Mouse (Mus musculus): ENCODE results near the gene R3hdm2.
A peak's percentile ranks its signal among the peaks of the same experiment; 100 is the strongest.

The R3hdm2 gene

DNA sequence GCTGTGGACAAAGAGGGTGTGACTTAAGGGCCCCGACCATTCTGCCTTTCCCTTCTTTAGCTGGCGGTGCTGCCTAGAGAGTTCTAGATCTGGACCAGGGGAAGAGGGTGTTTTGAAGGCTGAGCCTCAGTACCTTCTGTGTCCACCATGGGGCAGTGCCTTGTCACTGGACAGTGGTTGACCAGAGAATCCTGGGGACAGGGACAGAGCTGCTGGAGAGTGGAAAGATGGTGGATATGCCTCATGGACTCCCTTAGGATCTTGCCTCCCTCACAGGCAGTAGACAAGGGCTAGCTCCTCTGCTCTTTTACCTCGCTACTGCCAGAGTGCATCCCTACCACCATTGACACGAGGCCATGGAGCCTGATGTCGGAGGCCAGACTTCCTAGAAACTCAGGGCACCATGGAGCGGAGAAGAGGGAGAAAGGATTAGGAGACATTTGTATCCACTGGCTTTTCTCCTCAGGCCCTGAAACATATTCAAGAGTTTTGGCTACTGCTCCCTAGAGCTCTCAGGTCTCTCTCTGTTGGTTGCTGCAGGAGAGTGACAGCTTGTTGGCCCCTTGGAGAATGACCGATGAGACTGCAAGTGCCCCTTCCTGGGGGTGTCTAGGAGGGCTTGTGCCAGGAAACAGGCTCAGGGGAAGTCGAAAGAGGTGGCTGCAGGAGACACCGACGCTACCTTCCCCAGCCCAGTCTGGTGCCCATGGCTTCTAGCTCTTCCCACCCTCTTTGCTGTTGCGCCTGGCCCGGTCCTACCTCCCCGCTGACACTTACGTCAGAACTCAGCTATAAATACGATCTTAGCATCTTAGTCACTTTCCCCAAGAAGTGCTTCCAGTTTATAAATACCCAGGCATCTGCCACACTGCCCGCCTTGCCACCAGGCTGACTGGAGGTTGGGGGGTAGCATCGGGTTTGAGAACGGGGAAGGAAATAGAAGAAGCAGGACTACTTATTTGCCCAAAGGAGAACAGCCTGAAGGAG is 25.9 kb upstream of the R3hdm2 start, which contains the start of gene Inhbe:
Inhbe (minus strand) TSS at position 503 of the 987 bp plus-strand sequence.
- DNase-seq (ENCODE audit: low read depth, low spot score) = no peak

DNA sequence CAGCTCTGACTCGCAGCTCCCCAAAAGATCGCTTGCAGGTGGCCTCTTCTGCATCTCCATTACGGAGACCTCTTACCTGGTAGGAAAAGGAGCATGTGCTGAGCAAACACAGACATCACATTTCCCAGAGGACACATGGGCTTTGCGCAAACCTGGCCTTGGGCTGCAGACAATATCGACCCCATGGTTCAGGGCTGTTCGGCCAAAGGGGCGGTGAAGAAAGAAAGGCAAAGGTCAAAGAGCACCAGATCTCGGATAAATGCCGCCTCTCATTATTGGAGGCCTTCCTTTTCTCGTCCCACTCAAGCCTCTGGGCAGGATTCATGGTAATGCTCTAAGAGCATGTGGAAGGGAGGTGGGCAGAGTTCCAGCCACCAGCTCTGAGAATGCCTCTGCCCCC is 24.8 kb upstream of the R3hdm2 start:
- no peak for DNase-seq (ENCODE audit: low read depth, low spot score)

DNA sequence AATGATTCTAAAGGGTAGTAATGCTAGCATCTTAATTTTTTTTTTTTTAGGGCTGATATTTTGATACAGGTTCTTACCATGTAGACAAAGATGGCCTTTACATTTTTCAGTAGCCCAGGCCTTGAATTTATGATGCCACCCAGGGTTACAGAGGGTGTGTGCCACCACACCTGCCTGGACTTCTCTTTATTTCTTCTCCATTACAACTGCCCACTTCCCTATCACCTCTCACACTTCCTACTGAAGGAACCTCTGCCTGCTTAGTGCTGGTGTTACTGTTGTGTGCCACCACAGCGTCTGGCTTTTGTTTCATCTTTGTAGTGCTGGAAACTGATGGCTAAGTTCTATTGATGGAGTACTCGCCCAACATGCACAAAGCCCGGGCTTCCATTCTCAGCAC is 19.4 kb upstream of the R3hdm2 start:
- no peak for DNase-seq (ENCODE audit: low read depth, low spot score)

DNA sequence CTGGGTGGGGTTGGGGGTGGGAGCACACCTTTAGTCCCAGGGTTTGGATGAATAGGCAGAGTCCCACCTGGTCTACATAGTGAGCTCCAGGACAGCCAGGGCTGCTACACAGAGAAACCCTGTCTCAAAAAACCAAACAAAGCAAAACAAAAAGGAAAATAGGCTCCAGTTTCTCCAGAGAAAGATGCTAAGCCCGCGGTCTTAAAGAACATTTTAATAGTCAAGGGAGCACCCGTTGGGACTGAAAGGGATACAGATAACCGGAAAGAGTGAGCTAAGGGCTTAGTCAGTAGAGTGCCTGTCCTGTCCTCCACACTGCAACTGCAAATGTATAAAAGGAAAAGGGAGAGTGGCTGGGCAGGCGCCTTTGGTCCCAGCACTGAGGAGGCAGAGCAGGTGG is 13.0 kb upstream of the R3hdm2 start:
- no peak for DNase-seq (ENCODE audit: low read depth, low spot score)

DNA sequence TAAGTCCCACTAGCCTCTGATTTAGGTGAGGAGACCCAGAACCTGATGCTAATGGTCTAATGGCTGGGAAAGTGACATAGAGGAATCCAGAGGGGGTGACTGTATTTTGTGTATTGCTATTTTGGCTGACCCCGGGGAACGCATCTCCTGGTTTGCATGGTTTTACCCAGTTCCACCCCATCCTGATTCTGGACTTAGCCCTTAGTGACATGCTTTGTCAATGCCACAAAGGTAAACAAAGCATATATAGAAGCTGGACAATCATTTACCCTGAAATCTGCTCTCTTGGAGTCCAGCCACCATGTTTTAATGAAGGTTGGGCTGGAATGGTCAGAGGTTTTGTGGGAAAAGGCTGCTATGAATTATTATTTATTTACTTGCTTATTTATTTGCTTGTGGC is 11.9 kb upstream of the R3hdm2 start:
- DNase-seq (ENCODE audit: low read depth, low spot score) = no peak

DNA sequence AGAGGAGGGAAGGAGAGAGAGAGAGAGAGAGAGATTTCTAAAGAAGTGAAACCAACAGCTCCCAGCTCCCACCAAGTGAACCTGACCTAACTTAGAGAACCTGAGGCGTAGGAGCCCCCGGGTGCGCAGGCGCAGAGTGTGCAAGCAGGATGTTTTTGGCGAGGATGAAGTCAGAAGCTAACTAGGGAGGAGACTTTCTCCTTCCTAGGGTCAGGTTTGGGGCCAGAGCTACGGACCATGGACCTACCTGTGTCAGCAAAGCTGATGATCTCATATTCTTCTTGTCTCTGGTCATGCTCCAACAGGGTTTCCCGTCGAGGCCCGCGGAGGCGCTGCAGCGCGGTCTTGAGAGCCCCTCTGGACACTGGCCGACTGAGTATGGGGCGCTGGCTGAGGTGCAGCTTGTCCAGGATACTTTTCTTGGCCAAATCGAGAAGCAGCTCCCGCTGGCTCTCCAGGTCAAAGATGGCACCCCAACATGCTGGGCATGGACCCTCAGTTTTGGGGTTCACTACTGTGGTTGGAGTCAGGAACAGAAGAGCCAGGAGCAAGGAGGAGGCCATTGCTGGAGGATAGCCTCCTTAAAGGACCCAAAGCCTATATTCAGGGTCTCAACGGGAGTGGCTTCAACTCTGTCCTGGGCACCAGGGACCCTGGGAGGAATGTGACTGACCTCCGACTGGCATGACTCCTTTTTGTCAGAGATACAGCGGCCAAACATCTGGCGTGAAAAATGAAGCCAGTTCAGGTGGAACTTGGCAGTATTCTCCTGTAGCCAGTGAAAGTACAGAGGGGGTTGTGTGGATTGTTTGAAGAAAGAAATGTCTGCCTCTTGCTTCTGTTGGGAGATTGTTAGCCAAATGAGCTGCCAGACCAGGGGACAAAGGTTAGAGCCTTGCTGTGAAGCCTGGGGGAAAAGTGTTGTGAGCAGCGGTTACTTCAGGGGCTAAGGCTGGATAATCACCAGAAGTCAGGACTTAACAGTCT is 10.0 kb upstream of the R3hdm2 start, which contains the start of gene Inhbc:
Inhbc (minus strand) TSS at position 598 of the 987 bp plus-strand sequence.
- no peak for DNase-seq (ENCODE audit: low read depth, low spot score)

DNA sequence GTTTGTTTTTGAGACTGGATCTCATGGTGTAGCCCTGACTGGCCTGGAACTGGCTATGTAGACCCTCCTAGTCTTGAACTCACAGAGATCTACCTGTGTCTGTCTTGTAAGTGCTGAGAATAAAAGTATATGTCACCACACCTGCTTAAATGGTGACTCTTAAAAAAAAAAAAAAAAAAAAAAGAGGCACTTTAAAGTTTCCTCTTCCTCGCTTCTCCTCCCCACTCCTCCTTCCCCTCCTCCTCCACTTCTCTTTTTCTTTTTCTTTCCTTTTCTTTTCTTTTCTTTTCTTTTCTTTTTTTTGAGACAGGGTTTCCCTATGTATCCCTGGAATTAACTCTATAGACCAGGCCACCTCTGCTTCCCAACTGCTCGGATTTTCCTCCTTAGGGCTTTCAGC is 9.1 kb upstream of the R3hdm2 start:
- DNase-seq (ENCODE audit: low read depth, low spot score) = no peak

DNA sequence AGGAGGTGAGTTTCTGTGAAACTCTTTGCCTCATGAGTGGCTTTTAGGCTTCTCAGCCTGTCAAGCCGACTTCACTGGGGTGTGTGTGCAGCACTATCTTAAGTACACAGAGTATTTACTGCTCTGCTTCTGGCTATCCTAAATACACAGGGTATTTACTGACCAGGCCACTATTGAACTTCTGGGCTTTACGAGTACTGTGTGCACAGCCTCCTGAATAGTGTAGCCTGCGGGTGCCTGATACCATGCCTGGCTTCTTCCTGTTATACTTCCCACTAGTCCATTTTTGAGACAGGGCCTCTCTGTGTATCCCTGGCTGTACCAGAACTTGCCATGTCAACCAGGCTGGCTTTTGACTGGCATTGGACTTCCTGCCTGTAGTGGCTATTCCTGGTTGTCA is 2.4 kb upstream of the R3hdm2 start:
- DNase-seq (ENCODE audit: low read depth, low spot score) = no peak

DNA sequence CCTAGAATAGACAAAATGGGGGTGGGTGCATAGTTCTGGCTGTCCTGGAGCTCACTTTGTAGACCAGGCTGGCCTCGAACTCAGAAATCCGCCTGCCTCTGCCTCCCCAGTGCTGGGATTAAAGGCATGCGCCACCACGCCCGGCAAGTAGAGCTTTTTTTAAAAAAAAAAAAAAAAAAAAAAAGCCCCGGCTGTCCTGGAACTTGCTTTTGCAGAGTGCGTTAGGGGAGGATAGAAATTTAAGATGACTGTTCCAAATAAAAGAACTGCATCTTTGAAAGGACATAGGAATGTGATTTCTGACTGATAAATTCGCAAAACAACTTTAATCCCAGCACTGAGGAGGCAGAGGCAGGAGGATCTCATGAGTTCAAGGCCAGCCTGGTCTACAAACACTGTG is 473 bp upstream of the R3hdm2 start:
- DNase-seq (ENCODE audit: low read depth, low spot score) = no peak

DNA sequence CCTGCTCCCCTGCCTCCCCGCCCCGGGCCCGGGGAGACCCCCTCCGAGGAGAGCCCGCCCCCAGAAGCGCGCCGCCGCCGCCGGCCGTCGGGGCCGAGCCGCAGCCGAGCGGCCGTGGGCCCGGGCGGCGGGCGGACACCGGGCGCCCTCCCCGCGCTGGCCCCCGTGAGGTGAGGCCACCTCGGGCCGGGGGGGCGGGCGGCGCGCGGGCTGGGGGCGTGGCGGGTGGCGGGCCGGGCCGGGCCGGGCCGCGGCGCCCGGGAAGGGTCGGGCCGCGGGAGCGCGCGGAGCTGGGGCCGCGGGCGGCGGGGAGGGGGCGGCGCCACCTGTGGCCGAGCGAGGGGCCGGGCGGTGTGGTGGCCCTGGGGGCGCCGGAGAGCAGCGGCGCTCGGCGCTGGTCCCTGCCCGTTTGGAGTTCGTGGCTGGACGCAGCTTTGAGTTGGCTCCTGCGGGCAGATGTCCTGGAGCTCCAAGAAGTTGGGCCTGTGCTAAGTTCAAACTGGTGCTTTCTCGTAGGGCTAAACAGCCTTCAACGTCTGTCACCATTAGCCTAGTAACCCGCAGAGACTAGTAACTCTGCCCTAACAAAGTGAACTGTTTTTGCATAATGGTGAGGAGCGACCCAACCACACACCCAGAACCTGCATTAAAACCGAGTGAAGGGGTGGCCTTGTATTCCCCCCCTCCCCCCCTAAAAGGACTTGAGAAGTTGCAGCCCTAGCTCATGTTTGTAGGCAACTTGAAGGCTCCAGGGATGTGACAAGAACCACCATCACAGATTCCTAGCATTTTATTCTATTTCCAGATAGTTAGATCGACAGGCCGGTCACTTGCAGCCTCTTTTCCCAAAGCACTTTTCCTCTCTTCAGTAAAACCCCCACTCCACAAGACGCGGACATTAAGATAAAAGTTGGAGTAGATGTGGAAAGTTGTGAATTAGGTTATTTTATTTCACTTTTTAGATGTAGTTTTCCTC is 928 bp downstream of the R3hdm2 start:
- peak; percentile 40 for DNase-seq (ENCODE audit: low read depth, low spot score)

DNA sequence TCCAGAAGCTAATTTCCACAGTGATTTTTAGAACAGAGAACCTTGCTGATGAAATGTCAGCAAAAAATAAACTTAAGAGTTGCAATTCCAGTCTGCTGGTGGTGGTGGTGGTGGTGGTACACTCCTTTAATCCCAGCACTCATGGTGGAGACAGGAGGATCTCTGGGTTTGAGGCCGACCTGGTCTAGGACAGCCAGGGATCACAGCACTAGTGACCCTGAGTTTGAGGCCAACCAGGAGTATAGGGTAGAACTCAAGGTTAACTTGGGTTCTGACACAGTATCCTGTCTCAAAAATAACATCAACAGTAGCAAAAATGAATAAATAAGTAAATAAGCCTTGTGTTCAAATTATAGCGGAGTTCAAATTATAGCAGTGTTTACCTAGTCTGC is 1.6 kb downstream of the R3hdm2 start:
- no peak for DNase-seq (ENCODE audit: low read depth, low spot score)

DNA sequence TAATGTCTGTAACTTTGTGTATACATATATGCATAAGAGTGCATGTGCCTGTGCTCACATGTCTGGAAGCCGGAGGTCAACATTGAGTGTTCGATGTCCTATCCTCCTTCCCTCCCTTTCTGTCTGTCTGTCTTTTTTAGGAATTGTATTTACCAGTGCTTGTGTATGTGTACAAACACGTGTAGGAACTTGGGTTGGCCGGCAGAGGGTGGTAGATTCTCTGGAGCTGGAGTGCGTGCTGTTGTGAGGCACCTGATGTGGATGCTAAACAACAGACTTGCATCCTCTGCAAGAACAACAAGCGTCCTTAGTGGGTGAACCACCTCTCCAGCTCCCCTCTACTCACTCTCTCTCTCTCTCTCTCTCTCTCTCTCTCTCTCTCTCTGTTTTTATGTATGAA is 11.6 kb downstream of the R3hdm2 start:
- DNase-seq (ENCODE audit: low read depth, low spot score) = no peak

DNA sequence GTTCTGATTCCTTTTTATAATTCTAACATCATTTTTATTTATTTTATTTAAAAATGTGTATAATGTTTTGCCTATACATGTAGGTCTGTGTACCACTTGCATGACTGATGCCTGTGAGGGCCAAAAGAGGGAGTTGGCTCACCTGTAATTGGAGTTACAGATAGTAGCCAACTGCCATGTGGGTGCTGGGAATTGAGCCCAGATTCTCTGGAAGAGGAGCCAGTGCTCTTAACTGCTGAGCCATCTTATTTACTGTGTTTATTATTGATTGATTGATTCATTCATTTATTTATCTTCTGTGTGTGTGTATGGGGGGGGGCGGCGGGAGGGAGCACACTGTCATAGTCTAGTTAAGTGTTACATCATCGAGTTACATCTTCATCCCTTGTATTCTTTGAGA is 24.6 kb downstream of the R3hdm2 start:
- DNase-seq (ENCODE audit: low read depth, low spot score) = no peak

DNA sequence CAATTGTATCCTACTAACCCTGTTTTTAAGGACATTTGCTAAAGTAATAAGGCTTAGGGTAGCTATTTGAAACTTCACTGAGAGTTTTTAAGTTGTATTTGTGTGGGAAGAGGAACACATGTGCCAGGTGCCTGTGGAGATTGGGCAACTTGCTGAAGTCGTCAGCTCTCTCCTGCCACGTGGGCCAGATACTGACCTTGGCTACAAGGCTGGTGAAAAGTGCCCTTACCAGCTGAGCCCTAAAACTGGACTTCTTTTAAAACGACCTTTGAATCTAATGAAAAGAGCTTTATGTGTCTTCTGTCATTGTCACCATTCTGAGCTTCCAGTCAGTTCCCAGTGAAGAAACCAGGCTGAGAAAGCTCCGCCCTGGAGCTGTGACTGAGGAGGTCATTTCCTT is 27.3 kb downstream of the R3hdm2 start:
- DNase-seq (ENCODE audit: low read depth, low spot score) = no peak

DNA sequence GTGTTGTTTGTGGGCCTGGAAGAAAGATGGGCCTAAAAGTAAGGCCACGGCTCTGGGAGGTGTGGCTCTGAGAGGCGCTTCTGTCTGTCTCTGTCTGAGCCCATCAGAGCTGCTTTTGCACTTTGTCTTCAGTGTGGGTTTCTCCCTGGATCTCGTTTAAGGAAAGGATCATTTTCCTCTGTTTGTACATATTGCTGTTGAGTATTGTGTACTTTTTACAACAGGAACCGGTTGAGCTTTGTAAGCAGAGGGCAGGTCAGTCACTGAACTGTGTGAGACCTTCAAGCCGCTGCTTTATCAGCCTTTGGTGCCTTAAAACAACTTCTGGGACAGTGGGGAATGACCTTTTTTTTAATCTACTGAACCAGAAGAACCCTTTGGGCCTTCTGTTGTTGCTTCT is 32.0 kb downstream of the R3hdm2 start:
- DNase-seq (ENCODE audit: low read depth, low spot score) = no peak

DNA sequence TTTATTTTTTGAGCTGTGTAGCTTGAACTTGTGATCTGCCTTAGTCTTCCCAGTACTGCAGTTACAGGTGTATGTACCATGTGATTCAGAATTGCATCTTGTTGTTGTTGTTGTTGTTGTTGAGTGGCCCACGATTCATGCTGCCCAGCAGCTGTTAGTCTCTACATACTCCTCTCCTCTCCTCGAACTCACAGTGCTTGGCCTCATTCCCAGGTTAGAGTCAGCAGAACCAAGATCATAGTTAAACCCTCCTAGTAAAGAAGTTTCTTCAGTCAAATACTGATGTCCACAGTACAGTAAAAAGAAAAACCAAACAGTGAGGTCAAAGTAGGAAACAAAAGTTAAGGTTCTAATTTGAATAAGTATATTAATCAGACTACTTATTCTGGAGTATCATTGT is 32.6 kb downstream of the R3hdm2 start:
- no peak for DNase-seq (ENCODE audit: low read depth, low spot score)

DNA sequence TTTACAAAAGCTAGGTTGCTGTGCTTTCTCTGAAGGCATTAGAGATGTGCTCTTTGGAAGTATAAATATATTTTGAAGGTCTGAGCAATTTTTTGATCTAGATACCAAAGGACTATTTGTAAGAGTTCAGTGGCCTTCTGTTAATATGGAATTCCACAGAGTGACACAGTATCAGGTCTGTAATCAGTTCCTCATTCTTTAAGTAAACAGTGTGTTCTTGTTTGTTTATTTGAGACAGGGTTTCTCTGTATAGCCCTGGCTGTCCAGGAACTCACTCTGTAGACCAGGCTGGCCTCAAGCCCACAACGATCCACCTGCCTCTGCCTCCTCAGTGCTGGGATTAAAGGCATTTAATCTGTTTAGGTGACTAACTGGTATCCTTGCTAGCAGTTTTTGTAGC is 33.5 kb downstream of the R3hdm2 start:
- no peak for DNase-seq (ENCODE audit: low read depth, low spot score)

DNA sequence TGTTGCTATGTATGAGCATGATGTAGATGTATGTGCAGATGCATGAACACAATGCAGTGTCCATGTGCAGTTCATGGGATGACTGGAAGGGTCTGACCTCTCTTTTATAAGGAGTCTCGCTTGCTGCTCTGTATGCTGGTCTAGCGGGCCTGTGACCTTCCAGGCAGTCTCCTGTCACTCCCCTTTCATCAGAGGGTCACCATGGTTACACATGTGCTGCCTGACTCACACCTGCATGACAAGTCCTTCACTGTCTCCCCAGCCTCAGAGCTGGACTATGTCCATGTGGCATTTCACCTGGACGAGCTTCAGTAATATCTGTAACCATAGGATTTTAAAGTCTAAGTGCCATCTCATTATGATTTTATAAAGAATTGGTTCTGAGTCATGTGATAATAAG is 34.0 kb downstream of the R3hdm2 start:
- no peak for DNase-seq (ENCODE audit: low read depth, low spot score)

DNA sequence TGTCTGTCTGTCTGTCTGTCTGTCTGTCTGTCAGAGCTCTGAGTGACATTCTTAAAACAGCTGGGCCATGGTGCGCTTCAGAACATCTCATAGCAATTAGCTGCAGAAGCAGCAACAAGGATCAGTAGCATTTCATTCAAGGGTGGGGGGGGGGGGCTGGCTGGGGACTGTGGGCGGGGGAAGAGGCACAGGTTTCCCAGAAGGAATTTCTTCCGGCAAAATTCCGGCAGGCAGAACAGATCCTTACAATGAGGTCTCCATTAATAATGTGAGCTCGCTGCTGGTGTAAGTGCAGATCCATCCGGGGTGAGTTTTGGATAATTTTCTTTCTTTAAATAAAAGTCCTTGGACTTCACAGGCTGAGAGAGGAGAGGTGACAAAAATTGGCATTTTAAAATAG is 40.0 kb downstream of the R3hdm2 start:
- DNase-seq (ENCODE audit: low read depth, low spot score) = no peak

DNA sequence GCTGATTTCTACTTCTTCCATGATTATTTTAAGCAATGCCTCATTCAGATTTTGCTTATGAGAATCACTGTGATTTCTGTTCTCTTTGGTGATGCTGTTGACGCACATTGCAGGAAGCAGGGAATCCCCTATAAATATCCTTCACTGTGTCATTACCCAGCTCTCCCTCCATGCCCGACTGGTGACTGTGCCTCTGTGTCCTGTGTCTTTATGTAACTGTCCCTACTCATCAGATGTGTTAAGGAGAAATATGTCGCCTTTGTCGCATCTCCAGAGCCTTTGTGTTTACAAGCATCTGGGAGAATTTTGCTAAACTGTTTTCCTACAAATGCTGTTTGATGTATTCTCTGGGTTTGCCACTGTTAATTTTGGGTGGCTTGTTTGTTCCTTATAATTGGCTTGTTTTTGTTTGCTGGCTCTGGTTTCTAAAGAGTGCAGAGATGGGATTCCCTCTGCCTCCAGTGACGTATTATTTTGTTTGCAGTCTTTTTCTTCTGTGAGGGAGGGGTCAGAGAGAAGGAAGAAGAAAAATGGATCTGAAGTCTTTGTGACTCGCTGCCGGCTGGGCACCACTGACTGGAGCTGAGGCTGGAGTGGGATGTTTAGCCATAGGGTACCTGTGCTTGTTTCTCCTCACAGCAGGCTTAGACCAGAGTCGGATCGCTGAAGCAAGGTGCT is 40.7 kb downstream of the R3hdm2 start:
- DNase-seq (ENCODE audit: low read depth, low spot score) = no peak

Measured in retina, postnatal 7 days (tissue).